Comparison of ENCODE assay signal across 19 mouse cellular contexts in the genomic region with DNA sequence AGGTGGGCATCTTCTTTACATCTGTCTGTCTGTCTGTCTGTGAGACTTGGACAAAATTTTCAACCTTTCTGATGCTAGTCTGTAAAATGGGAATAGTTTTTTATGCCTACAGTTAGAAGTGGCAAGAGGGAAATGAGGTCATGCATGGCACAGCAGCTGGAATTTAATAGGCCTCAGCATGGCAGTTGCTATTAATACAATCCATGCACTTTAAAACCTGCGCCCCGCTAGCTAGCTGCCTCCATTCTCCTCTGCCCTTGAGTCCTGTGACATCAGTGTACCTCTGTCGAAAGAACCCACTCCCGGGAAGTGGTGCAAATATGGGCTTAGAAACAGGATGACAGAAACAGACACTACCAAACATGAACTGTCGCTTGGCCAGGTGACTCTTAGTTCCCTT.
"Had no signal": no experiment of that assay in that cellular context is flagged by ENCODE, and none has a peak within 500 bp of the region (broad histone marks: within the 10 kb centered on the region; RNA-seq: fewer than 3 reads in every experiment).

No protein-coding gene starts in this region.

- H3K36me3 ChIP-seq: lung, embryonic 15.5 days; midbrain, embryonic 13.5 days; midbrain, embryonic 15.5 days; neural tube, embryonic 12.5 days; stomach, embryonic 15.5 days had no signal

- H3K27me3 ChIP-seq: lung, embryonic 15.5 days; midbrain, embryonic 13.5 days; midbrain, embryonic 15.5 days; neural tube, embryonic 12.5 days; stomach, embryonic 15.5 days had no signal

- ATAC-seq: liver, postnatal 0 days; lung, postnatal 0 days; midbrain, embryonic 15.5 days had no signal

- H3K4me2 ChIP-seq: lung, embryonic 15.5 days; midbrain, embryonic 11.5 days; midbrain, embryonic 13.5 days; midbrain, embryonic 15.5 days; neural tube, embryonic 12.5 days; stomach, embryonic 15.5 days had no signal

- H3K4me3 ChIP-seq: lung, embryonic 15.5 days; megakaryocyte, embryonic 14.5 days; midbrain, embryonic 13.5 days; midbrain, embryonic 15.5 days; neural tube, embryonic 12.5 days; stomach, embryonic 15.5 days had no signal

- H3K9me3 ChIP-seq: lung, embryonic 15.5 days; megakaryocyte, embryonic 14.5 days; midbrain, embryonic 13.5 days; midbrain, embryonic 15.5 days; neural tube, embryonic 12.5 days; stomach, embryonic 15.5 days had no signal

- DNase-seq: liver, postnatal 0 days; lung, adult 2 months; lung, postnatal 14 days; lung, postnatal 36 days; right cerebral cortex, postnatal 25 days; right cerebral cortex, postnatal 4 days; thymus, adult 2 months; thymus, postnatal 25 days; thymus, postnatal 4 days had no signal

- H3K4me1 ChIP-seq: lung, embryonic 15.5 days; megakaryocyte, embryonic 14.5 days; stomach, embryonic 15.5 days had no signal

- H3K27ac ChIP-seq: lung, embryonic 15.5 days; macrophage; midbrain, embryonic 13.5 days; midbrain, embryonic 15.5 days; neural tube, embryonic 12.5 days; stomach, embryonic 15.5 days; stomach, postnatal 0 days had no signal

- H3K9ac ChIP-seq: liver, postnatal 0 days; lung, embryonic 15.5 days; midbrain, embryonic 13.5 days; midbrain, embryonic 15.5 days; neural tube, embryonic 12.5 days; stomach, embryonic 15.5 days had no signal
